Mouse (Mus musculus) macrophage (primary cell): Measurements from ENCODE around the gene Ube2n. TPM values are rescaled to one million over a fixed set of nuclear protein-coding genes. Genes with fewer than 3 reads are reported as not detected.

ENCODE experiments used
- H3K27ac ChIP-seq: fragments of 350-480 bp; formaldehyde crosslinking; 2 replicates; pipeline ENCODE4 v1.9.0; 2021
- H3K36me3 ChIP-seq: fragments of 350-480 bp; formaldehyde crosslinking; 2 replicates; pipeline ENCODE4 v1.9.0; 2021; ENCODE audit errors: inconsistent target
- H3K4me3 ChIP-seq: fragments of 350-480 bp; formaldehyde crosslinking; 2 replicates; pipeline ENCODE4 v1.9.0; 2021; ENCODE audit errors: inconsistent target
- H3K79me2 ChIP-seq: fragments of 350-480 bp; formaldehyde crosslinking; 2 replicates; pipeline ENCODE4 v1.9.0; 2021; ENCODE audit errors: inconsistent target
- WGBS: methylation state at CpG from one replicate; pipeline ENCODE4 v1.1.7; 2026; ENCODE audit warnings: inconsistent platforms; ENCODE audit not compliant: missing documents; 5-methylcytosine and 5-hydroxymethylcytosine counted together
- polyA plus RNA-seq: library from polyadenylated mRNA; stranded (reverse); fragments of 250-400 nt; gene quantifications from 3 replicates; pipeline ENCODE4 v1.2.4, GENCODE M21; 2018; ENCODE audit warnings: inconsistent platforms

Ube2n gene
- polyA plus RNA-seq, 1 experiment from 2014 or later = 234 TPM

GRCm38 (mm10) chr10:95560394-95560983 is 45.5 kb downstream of the Ube2n start:
- no peak overlapping the region for H3K27ac ChIP-seq
- H3K36me3 ChIP-seq = no peaks in the 10 kb centered on the region
- 88% methylated on average over 7 of the region's 9 CpGs for WGBS
- H3K79me2 ChIP-seq = peaks cover 77% of the 10 kb centered on the region
- no peak overlapping the region for H3K4me3 ChIP-seq

- Histone ChIP-seq H3K4me3 (no peak overlapping the region), H3K36me3 (no peaks in the 10 kb centered on the region), H3K79me2 (peaks cover 66% of the 10 kb centered on the region), H3K27ac (no peak overlapping the region)
- 92% methylated on average over 6 of the region's 7 CpGs for WGBS
Measured at GRCm38 (mm10) chr10:95561616-95562015, 46.7 kb downstream of the Ube2n start.

GRCm38 (mm10) chr10:95562395-95562794 is 47.5 kb downstream of the Ube2n start:
- H3K27ac ChIP-seq = 0 out of 2 replicates have a peak overlapping the region, but pooled peaks have one; percentile 53
- WGBS = 39% methylated on average over 8 of the region's 8 CpGs
- peak overlapping the region; percentile 79 for H3K4me3 ChIP-seq
- no peaks in the 10 kb centered on the region for H3K36me3 ChIP-seq
- peaks cover 58% of the 10 kb centered on the region for H3K79me2 ChIP-seq

DNA sequence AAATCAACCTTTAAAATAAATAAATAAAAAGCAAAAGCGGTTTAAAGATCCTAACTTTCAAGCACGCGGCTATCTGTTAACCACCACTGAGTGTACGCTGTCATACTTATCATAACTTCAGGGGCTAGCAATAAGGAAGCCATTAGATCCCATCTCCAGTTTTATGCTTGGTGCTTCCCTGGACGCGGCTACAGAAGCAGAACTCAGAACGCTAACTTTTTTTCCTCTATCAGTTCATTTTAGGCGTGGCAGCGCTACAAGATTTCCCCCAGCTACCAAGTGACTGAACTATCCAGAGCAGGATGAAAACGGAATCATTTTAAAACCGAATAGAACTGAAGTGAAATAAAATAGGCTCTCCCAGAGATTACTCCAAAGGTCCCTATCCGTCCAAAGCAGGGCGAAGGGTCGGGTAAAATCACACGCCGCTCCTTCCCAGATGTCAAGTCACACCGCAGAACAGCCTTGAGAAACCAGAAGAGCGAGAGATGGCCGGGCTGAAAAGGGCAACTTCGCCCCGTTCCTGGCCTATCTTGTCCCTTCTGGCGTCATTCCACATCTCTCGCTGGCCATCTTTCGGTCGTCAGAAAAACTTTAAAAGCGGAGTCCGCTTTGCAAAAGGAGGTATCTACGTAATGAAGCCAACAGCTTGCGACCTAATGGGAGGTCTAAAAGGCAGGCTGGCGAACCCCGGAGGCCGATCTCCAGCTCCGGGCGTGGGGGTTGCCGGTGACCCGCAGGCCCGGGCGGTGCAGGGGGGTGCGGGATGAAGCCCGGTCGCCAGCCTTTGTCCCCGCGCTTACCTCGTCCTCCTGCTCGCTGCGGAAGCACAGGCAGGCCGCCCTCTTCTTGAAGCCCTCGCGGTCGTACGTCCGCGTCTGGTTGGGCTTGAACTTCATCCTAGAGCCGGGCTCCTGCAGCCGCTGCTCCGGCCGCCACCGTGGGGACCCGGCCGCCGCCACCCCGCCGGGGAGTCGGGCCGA is 48.2 kb downstream of the Ube2n start:
- Histone ChIP-seq H3K36me3 (no peaks in the 10 kb centered on the region), H3K79me2 (peaks cover 50% of the 10 kb centered on the region), H3K4me3 (peak overlapping the region; percentile 79), H3K27ac (peak overlapping the region; percentile 53)
- WGBS = 1% methylated on average over 58 of the region's 65 CpGs

DNA sequence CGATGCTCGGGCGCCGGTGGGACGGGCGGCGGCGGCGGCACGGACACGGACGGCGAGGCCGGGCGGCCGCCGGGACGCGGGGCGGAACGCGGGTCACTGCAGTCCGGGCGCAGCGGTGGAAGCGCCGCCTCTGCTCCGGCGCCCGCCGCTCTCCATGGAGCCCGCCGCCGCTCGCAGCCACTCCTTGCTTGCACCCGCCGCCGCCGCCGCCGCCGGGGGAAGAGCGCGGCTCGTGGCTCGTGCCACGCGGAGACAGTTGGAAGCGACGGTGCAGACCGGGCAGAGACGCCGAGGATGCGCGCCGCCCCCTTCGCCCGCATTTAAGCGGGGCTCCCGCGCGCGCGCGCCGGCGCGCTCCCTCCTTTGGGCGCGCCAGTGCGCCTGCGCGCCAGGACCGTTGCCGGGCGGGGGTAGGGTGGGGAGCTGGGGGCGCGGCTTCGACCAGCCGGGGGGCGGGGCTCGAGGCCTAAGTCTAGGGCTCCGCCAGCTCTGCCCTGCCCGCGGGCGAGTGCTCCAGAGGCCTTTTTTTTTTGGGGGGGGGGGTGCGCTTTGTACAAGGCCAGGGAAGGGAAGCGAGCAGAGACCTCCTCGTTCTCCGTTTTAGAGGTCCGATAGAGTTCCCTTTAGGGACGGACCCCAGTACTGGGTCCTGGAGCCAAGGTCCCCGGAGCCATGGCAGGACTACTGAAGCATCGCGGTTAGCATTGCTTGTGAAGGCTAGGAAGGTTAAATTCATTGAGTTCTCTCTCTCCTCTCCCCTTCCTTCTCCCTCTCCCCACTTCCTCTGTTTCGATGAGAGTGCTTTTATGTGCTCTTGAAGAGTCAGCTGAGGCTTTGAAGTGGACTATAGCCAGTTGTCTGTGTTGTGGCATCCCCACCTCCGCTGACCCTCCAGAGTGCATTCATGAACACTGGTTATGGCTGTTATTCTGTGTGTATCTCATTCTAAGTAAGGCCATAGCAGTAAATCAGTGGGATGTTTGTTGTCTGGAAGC is 49.2 kb downstream of the Ube2n start, which contains the start of gene Nudt4:
Gene Nudt4, minus strand, starts transcription at position 296 of the 995 bp plus-strand sequence.
- peak within 1 kb of the TSS; percentile 53 for H3K27ac ChIP-seq
- WGBS = 2% methylated on average over 84 of the region's 97 CpGs

DNA sequence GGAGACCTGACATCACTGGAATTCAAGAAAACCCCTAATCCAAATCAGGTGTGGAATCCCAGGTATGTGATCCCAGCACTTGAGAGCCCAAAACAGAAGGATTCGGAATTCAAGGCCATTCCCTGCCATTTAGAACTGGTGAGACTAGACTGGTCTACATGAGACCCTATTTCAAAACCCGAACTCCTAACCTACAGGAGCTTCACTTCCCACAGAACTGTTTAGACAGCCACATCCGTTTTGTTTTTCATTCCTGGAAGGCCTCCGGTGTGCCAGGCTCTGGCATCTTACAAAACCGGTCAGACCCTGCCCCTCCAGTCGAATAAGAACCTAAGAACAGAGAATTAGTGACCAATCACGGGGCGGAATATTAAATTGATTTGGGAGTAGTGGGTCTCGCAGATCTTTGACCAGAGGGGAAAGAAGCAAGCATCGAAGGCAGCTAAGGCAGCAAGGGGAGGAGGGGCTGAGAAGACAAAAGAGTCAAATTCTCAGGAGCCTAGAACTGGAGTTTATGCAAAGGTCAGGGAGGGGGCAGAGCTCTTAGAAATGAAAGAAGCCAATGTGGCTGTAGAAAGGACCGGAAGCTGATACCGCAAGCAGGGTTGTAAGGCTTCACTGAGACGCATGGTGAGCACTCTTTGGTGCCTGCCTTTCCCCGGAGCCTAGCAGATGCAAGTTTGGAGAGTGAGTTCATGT is 50.4 kb downstream of the Ube2n start:
- Histone ChIP-seq H3K27ac (no peak overlapping the region), H3K36me3 (no peaks in the 10 kb centered on the region), H3K4me3 (no peak overlapping the region), H3K79me2 (peaks cover 29% of the 10 kb centered on the region)
- 38% methylated on average over 14 of the region's 14 CpGs for WGBS

More for the DNA sequence above, 49.2 kb downstream of the Ube2n start, which contains the start of gene Nudt4:
- peaks cover 40% of the 10 kb centered on the region for H3K79me2 ChIP-seq
- peak within 1 kb of the TSS; percentile 79 for H3K4me3 ChIP-seq
- H3K36me3 ChIP-seq = no peaks in the 10 kb centered on the region

GRCm38 (mm10) chr10:95566786-95567185 is 51.8 kb downstream of the Ube2n start:
- H3K36me3 ChIP-seq = no peaks in the 10 kb centered on the region
- H3K79me2 ChIP-seq = peaks cover 14% of the 10 kb centered on the region
- WGBS = 93% methylated on average over 3 of the region's 3 CpGs
- no peak overlapping the region for H3K4me3 ChIP-seq
- no peak overlapping the region for H3K27ac ChIP-seq

DNA sequence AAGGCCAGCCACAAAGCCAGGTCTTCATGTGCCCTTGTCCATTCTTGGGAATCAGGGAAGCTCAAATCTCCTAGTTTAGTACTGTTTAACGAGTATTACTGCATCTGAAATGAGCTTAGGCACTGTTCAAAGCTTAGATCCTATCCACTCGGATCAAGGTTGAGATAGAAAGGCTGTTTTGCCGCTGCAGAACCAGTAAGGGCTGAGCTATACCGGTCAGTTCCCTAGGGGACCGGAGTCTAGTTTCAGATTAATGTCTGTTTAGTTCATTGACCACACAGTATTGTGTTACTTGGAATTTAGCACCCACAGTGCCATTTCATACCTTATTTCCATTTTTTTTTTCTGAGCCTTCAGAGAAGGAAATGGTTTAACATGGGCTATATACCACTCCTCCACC is 52.6 kb downstream of the Ube2n start:
- Histone ChIP-seq H3K36me3 (no peaks in the 10 kb centered on the region), H3K4me3 (no peak overlapping the region), H3K79me2 (peaks cover 6% of the 10 kb centered on the region), H3K27ac (no peak overlapping the region)
- WGBS = 91% methylated on average over 5 of the region's 5 CpGs

DNA sequence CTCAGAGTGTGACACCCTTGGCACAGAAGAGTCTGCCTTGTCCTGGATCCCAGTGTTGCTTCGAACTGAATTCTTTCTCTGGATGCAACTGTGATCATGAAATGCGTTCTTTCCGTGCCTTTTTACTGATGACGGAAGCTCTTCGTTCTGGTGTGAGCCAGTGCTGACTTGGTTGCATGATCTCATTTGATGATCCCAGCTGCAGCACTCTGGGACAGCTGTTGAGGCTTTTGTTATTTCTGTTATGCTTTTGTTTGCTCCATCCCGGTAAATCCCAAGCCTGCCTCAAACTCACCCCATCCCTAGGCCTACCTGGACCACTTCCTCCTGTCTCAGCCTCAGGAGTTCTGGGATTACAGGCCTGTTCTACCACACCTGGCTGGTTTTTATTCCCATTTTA is 53.1 kb downstream of the Ube2n start:
- no peaks in the 10 kb centered on the region for H3K36me3 ChIP-seq
- H3K27ac ChIP-seq = no peak overlapping the region
- WGBS = 96% methylated on average over 6 of the region's 6 CpGs
- no peak overlapping the region for H3K4me3 ChIP-seq
- peaks cover 2% of the 10 kb centered on the region for H3K79me2 ChIP-seq

DNA sequence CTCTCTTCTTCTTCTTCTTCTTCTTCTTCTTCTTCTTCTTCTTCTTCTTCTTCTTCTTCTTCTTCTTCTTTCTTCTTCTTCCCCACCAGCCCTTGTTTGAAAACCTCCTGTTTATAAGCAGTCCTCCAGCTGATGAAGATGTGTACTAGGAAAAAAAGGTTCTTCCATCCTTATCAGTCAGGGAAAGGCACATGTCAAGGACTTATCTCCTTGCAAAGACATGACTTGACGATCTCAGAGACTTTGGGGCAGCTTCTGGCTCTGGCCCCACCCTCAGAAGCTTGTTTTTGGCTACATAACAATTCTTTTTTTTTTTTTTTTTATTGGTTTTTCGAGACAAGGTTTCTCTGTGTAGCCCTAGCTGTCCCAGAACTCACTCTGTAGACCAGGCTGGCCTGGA is 54.5 kb downstream of the Ube2n start:
- no peak overlapping the region for H3K27ac ChIP-seq
- no peak overlapping the region for H3K4me3 ChIP-seq
- 85% methylated on average over 1 of the region's 2 CpGs for WGBS
- no peaks in the 10 kb centered on the region for H3K36me3 ChIP-seq
- no peaks in the 10 kb centered on the region for H3K79me2 ChIP-seq

GRCm38 (mm10) chr10:95574994-95575393 is 60.0 kb downstream of the Ube2n start:
- Histone ChIP-seq H3K4me3 (no peak overlapping the region), H3K36me3 (no peaks in the 10 kb centered on the region), H3K27ac (no peak overlapping the region), H3K79me2 (no peaks in the 10 kb centered on the region)
- WGBS = 92% methylated on average over 4 of the region's 4 CpGs

- no peaks in the 10 kb centered on the region for H3K79me2 ChIP-seq
- no peak overlapping the region for H3K27ac ChIP-seq
- H3K36me3 ChIP-seq = no peaks in the 10 kb centered on the region
- WGBS = 79% methylated on average over 10 of the region's 10 CpGs
- H3K4me3 ChIP-seq = no peak overlapping the region
Measured at GRCm38 (mm10) chr10:95575839-95576380, 61.0 kb downstream of the Ube2n start.

GRCm38 (mm10) chr10:95576876-95577566 is 62.1 kb downstream of the Ube2n start:
- Histone ChIP-seq H3K4me3 (no peak overlapping the region), H3K27ac (no peak overlapping the region), H3K79me2 (no peaks in the 10 kb centered on the region), H3K36me3 (no peaks in the 10 kb centered on the region)
- 62% methylated on average over 14 of the region's 14 CpGs for WGBS
